Mouse (Mus musculus): ENCODE measurements around the gene Mcat. TPM values are rescaled to one million over a fixed set of nuclear protein-coding genes. Genes with fewer than 3 reads are reported as not detected.

Mcat gene
- total RNA-seq, 2 experiments from 2014 or later: 29.3 to 30.5 TPM

- DNase-seq (ENCODE audit: low spot score in 2 of 2): no peak
These were observed 19.3 kb upstream of the Mcat start for GRCm38 (mm10) chr15:83582931-83583330.

- no peak for DNase-seq (ENCODE audit: low spot score in 2 of 2)
These were observed 13.1 kb upstream of the Mcat start for GRCm38 (mm10) chr15:83576651-83577050.

DNA sequence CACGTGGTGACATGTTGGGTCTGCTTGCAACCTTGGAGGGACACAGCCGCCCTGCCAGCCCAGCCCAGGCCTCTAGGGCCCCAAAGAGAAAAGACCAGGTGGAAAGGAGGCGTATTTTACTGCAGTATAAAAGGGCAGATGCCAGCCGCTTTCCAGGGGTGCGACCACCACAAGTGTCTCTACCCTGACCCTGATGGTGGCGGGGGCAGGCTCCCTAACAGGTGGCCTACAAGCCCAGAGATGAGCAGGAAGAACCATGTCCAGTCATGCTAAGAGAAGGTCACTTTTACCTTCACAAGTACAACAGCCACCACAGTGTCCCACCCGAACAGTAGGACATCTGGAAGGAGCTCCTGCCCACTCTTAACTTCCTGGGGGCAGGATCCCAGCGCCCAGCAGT, 12.0 kb upstream of the Mcat start:
- no peak for DNase-seq (ENCODE audit: low spot score in 2 of 2)

DNA sequence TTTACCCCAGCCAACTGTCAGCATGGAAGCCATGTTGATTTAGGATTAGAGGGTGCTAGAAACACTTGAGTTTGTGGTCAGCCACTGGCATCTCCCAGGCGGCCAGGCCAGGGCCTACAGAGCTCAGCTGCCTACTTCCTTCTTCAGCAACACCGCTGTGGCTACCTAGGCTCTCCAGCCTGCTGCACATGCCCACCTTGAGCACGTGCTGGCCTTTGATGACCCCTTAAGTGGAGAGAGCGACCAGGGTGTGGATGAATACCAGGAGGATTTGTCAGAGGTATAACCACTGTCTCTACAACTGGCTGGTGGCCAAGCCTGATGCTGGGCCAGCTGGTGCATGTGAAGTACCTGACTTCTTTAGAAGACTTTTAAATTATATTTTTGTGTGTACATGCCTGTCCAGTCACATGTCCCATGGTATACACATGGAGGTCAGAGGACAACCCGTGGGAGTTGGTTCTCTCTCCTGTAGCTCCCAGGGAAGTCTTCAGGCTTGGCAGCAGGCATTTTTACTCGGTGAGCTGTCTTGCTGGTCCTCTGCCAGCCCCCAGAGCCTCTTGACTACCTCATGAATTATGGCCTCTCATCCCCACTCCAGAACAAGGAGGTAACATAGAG, 11.3 kb upstream of the Mcat start:
- no peak for DNase-seq (ENCODE audit: low spot score in 2 of 2)

- DNase-seq (ENCODE audit: low spot score in 2 of 2): no peak
These were observed 10.0 kb upstream of the Mcat start for GRCm38 (mm10) chr15:83573606-83574005.

GRCm38 (mm10) chr15:83572132-83572531, 8.5 kb upstream of the Mcat start:
- no peak for DNase-seq (ENCODE audit: low spot score in 2 of 2)

DNA sequence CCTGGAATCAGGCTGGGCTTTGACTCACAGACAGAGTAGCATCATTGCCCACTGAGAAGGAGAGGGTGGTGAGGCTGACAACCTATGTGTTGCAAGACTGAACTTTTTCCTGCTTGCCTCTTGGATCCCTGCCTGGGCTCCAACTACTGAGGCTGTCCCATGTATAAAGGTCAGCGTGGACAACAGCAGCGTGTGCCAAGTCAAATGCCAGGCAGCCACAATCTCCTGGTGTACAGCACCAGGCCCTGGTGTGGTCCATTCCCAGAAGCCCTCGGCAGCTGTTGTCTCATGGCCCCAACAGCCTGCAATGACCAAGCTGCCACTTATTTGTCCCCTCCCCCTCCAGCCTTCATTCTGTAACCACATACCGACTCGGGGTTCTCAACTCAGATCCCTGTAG, 8.0 kb upstream of the Mcat start:
- no peak for DNase-seq (ENCODE audit: low spot score in 2 of 2)

- no peak for DNase-seq (ENCODE audit: low spot score in 2 of 2)
These were observed 7.1 kb upstream of the Mcat start for GRCm38 (mm10) chr15:83570641-83571040.

- no peak for DNase-seq (ENCODE audit: low spot score in 2 of 2)
These were observed 6.1 kb upstream of the Mcat start for GRCm38 (mm10) chr15:83569682-83570081.

DNA sequence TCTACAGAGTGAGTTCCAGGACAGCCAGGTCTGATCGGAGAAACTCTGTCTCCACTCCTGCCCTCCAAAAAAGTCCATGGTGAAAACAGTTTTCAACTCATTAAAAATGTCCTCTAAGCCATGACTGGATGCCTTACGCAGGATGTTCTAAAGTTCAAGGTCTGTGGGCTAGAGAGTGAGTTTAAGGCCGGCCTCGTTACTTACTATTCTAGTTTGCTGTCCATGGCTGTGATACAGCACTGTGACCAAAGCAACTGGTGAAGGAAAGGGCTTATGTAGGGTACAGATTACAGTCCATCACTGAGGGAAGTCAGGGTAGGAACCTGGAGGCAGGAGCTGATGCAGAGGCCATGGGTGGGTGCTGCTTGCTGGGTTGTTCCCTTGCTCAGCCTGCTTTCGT, 5.0 kb upstream of the Mcat start:
- DNase-seq (ENCODE audit: low spot score in 2 of 2): no peak

GRCm38 (mm10) chr15:83567728-83568127, 4.1 kb upstream of the Mcat start:
- no peak for DNase-seq (ENCODE audit: low spot score in 2 of 2)

GRCm38 (mm10) chr15:83566006-83566405, 2.4 kb upstream of the Mcat start:
- DNase-seq (ENCODE audit: low spot score in 2 of 2): no peak

- no peak for DNase-seq (ENCODE audit: low spot score in 2 of 2)
These were observed 1.8 kb upstream of the Mcat start for GRCm38 (mm10) chr15:83565434-83565833.

DNA sequence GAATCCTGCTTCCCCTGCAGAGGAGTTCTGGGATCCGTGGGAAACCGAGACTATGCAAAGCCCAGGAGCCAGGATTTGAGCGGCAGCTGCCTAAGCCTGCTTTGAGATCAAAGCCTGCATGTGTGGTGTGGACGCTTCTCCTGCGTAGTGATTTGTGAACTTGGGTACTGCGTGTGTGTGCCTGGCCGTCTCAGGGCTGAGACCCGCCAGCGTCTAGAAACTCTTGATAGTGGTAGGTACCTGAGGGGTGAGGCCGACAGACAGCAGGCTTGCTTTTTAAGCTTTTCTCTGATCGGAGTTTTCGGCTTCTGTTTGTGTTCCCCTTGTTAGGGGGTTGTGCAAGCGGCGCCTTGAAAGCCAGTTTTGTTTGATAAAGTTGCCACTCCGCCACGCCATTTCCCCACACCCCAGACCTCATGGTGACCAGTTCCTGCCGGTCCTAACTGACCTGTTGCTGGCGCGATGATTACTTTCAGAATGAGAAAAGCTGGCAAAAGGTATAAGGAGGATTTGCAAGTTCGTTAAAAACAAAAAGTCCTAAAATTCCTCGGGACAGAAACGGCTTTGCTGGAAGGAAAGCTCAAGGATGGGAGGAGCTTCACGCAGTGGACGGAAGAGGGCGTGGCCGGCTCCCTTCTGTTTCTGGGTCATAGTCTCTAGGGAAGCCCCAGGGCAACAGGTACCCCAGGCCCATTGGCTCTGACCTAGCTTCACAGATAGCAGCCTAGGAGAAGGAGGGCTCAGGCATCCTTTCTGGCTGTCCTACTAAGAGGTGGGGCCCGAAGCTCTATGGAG, 467 bp upstream of the Mcat start:
- DNase-seq (ENCODE audit: low spot score in 2 of 2): no peak

DNA sequence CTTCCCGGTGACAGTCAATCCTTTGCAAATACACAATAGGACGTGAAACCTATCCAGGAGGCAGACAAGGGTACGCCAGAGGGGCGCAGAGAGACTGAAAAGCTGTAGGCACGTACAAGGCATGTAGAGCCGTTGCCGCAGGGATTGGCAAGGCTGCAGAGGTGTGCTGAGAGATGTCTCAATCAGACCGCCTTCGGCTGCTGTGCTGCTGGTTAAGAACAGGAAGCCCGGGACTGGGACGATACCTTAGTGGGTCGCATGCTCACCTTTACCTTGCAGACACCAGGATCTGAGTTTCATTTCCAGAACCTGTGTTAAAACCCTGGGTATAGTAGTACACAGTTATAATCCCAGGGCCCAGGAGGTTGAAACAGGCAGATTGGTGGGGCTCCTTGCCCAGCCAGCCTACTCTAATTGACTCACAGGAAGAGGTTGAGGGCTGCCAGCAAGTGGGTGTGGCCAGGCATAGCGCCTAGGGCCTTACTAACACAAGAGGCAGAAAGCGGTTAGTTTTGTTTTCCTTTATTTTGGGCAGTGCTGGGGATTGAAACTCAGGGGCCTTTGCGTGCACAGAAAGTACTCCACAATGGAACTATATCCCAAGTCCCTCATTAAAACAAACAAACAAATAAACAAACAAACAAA, 839 bp downstream of the Mcat start:
- peak; percentile 50 to 78 for DNase-seq (ENCODE audit: low spot score in 2 of 2)

DNA sequence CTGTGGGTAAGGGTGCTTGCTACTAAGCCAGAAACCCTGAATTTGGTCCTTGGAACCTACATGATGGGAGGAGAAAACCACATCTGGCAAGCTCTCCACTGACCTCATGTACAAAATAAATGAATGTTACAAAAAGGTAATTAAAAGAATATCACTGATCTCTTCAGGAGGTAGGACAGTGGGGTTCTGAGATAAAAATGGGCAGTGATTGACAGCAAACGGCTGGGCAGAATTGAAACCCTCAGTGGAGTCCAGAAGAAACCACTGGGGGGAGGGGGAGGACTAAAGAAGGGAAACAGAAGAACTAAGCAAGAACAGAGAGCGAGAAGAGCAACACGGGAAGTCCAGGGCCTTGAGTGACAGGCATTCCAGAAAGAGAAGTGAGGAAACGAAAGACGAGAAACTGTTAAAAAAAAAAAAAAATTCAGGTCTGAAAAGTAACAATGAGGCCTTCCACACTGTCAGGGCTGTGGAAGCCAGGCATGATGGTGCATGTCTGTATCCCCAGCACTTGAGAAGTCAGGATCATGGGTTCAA, 2.6 kb downstream of the Mcat start:
- DNase-seq (ENCODE audit: low spot score in 2 of 2): no peak

DNA sequence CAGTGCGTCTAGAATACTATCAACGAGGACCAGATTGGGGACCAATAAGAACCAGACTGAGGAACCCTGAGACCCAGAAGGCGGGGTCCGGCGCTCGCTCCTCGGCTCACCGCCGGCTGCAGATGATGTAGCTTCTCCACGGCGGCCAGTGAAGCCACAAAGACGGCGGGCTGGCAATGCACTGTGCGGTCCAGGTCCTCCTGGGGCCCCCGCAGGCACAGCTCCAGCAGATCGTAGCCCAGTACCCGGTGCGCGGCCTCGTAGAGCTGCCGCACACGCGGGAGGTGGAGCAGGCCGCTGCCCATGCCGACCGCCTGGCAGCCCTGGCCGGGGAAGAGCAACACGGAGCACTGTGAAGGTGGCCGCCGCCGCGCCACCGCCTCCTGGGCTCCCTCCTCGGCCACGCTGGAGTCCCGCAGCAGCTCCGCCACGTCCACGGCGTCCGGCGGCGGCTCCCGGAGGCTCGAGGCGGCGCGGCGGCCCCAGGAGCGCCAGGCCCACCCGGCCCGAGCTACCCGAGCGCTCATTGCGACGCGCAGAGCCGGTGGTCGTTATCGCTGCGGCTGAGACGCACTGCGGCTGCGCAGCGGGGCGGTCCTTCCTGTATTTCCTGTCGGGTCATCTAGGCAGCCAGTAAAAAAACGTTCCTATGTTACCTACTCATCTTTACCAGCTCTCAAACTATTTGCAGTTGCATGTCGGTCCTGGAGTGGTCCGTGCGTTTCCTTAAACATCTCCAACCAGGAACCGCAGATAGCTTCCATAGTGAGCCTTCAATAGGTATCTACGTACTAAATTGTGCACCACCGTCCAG, 8.2 kb downstream of the Mcat start:
- DNase-seq (ENCODE audit: low spot score in 2 of 2): peak; percentile 80 to 91

- DNase-seq (ENCODE audit: low spot score in 2 of 2): no peak
These were observed 9.8 kb downstream of the Mcat start for GRCm38 (mm10) chr15:83553831-83554230.

- DNase-seq (ENCODE audit: low spot score in 2 of 2): no peak
These were observed 13.4 kb downstream of the Mcat start for GRCm38 (mm10) chr15:83550137-83550536.

DNA sequence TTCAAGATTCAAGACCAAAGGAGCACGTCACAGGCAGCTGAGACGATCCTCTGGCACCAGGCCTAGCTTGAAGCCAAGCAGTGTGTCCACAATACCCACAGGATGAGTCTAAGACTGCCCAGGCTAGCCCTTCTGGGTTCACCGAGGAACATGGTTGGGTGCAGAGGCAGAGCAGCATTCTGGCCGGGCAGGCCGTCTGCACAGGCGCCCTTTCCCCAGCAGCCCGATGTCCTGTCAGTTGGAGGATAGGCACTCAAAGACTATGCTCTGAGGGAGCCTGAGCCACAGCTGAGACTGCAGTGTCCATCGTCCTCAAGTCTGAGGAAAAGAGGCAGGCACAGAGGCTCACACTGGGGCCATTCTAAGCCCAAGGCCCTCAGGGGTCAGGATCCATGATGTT, 16.4 kb downstream of the Mcat start:
- DNase-seq (ENCODE audit: low spot score in 2 of 2): no peak

DNA sequence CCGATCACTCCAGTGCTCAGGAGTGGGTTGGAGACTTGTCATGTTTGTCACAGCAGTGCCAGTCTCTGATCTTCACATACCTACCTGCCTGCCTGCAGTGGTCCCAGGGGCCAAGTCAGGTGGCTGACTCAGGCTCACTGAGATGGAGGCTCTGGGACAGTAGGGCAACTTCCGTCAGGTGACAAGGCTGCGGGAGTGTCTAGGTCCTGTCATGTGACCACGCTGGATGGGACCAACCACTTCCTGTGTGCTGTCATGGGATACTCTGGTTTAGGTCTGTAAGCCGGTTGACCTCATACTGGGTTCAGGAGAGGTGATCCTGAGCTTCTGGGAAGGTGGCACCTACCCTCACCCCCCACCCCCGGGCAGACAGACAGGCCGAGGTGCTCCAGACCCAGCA, 17.6 kb downstream of the Mcat start:
- DNase-seq (ENCODE audit: low spot score in 2 of 2): no peak
